Mouse (Mus musculus): ENCODE measurements around the gene Stx16. TPM values are rescaled to one million over a fixed set of nuclear protein-coding genes. Genes with fewer than 3 reads are reported as not detected.

The Stx16 gene
- polyA plus RNA-seq, 2 experiments = 10.9 to 67.7 TPM

- peaks cover 56% of the 10 kb centered on the region for H3K36me3 ChIP-seq (ENCODE audit: control insufficient read depth, insufficient read depth, low read length)
- ATAC-seq (ENCODE audit: low FRiP score, low read depth) = no peak
- WGBS = 94% methylated on average over 3 of the region's 3 CpGs
These were observed 19.0 kb downstream of the Stx16 start for GRCm38 (mm10) chr2:174095086-174095485.

GRCm38 (mm10) chr2:174102399-174102798 lies 26.3 kb downstream of the Stx16 start:
- no peak for TF ChIP-seq POLR2A (IDR thresholded peaks at IDR 0.05; ENCODE audit: borderline replicate concordance, extremely low read depth, insufficient read depth, insufficient read length)
- Histone ChIP-seq H3K4me1 (ENCODE audit: control insufficient read depth, insufficient read depth, low read length) (no peaks in the 10 kb centered on the region), H3K9me3 (ENCODE audit: control insufficient read depth, low read length) (no peaks in the 10 kb centered on the region), H3K36me3 (ENCODE audit: control insufficient read depth, insufficient read depth, low read length) (peaks cover 7% of the 10 kb centered on the region), H3K27me3 (ENCODE audit: control insufficient read depth, insufficient read depth, low read length) (no peaks in the 10 kb centered on the region), H3K9ac (ENCODE audit: low read depth, low read length, severe bottlenecking) (no peak overlapping the region), H3K4me2 (replicated peaks; ENCODE audit: low read depth, low read length, severe bottlenecking) (no peak overlapping the region), H3K27ac (replicated peaks; ENCODE audit: low read depth, low read length) (no peak overlapping the region), H3K4me3 (replicated peaks; ENCODE audit: low read length) (no peak overlapping the region)
- DNase-seq (ENCODE audit: low spot score) = no peak
- ATAC-seq (ENCODE audit: low FRiP score, low read depth) = no peak
- 31% methylated on average over 7 of the region's 7 CpGs for WGBS

More at GRCm38 (mm10) chr2:174095086-174095485, 19.0 kb downstream of the Stx16 start:
- no peak for DNase-seq (ENCODE audit: low spot score)
- TF ChIP-seq POLR2A (IDR thresholded peaks at IDR 0.05; ENCODE audit: borderline replicate concordance, extremely low read depth, insufficient read depth, insufficient read length) = no peak
- H3K4me1 ChIP-seq (ENCODE audit: control insufficient read depth, insufficient read depth, low read length) = no peaks in the 10 kb centered on the region
- no peak overlapping the region for H3K9ac ChIP-seq (ENCODE audit: low read depth, low read length, severe bottlenecking)
- no peaks in the 10 kb centered on the region for H3K9me3 ChIP-seq (ENCODE audit: control insufficient read depth, low read length)
- H3K4me3 ChIP-seq (replicated peaks; ENCODE audit: low read length) = no peak overlapping the region
- no peaks in the 10 kb centered on the region for H3K27me3 ChIP-seq (ENCODE audit: control insufficient read depth, insufficient read depth, low read length)
- no peak overlapping the region for H3K27ac ChIP-seq (replicated peaks; ENCODE audit: low read depth, low read length)
- no peak overlapping the region for H3K4me2 ChIP-seq (replicated peaks; ENCODE audit: low read depth, low read length, severe bottlenecking)

DNA sequence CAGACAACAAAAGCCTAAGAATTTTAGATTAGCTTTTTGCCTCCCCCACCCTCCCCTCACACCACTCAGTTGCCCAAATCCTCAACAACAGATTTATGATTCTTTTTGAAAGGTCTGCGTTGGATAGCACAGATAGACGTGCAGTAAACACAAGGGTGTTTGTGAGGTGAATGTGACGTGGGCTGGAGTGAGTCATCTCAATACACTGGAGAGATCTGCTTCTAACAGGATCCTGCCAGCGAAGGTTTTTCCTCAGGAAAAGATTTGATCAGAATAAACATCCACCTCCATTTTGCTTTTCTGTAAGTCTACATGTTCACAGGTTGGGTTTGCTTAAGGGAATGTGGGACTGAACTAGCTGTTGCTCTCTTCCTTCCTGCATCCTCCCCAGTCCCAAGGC lies 27.4 kb downstream of the Stx16 start:
- 76% methylated on average over 4 of the region's 4 CpGs for WGBS
- no peak for TF ChIP-seq POLR2A (IDR thresholded peaks at IDR 0.05; ENCODE audit: borderline replicate concordance, extremely low read depth, insufficient read depth, insufficient read length)
- no peak overlapping the region for H3K9ac ChIP-seq (ENCODE audit: low read depth, low read length, severe bottlenecking)
- ATAC-seq (ENCODE audit: low FRiP score, low read depth) (no peak), DNase-seq (ENCODE audit: low spot score) (no peak)
- H3K27ac ChIP-seq (replicated peaks; ENCODE audit: low read depth, low read length) = no peak overlapping the region
- H3K4me2 ChIP-seq (replicated peaks; ENCODE audit: low read depth, low read length, severe bottlenecking) = no peak overlapping the region
- peaks cover 4% of the 10 kb centered on the region; the same call in 1 of the 2 replicates for H3K36me3 ChIP-seq (ENCODE audit: control insufficient read depth, insufficient read depth, low read length)
- H3K27me3 ChIP-seq (ENCODE audit: control insufficient read depth, insufficient read depth, low read length) = no peaks in the 10 kb centered on the region
- no peaks in the 10 kb centered on the region for H3K4me1 ChIP-seq (ENCODE audit: control insufficient read depth, insufficient read depth, low read length)
- H3K4me3 ChIP-seq (replicated peaks; ENCODE audit: low read length) = no peak overlapping the region
- no peaks in the 10 kb centered on the region for H3K9me3 ChIP-seq (ENCODE audit: control insufficient read depth, low read length)

- WGBS = 73% methylated on average over 3 of the region's 3 CpGs
- no peak overlapping the region for H3K4me3 ChIP-seq (replicated peaks; ENCODE audit: low read length)
- no peak overlapping the region for H3K4me2 ChIP-seq (replicated peaks; ENCODE audit: low read depth, low read length, severe bottlenecking)
- no peak for TF ChIP-seq POLR2A (IDR thresholded peaks at IDR 0.05; ENCODE audit: borderline replicate concordance, extremely low read depth, insufficient read depth, insufficient read length)
- ATAC-seq (ENCODE audit: low FRiP score, low read depth) (no peak), DNase-seq (ENCODE audit: low spot score) (no peak)
- no peak overlapping the region for H3K27ac ChIP-seq (replicated peaks; ENCODE audit: low read depth, low read length)
- no peaks in the 10 kb centered on the region for H3K9me3 ChIP-seq (ENCODE audit: control insufficient read depth, low read length)
- H3K36me3 ChIP-seq (ENCODE audit: control insufficient read depth, insufficient read depth, low read length) = no peaks in the 10 kb centered on the region
- H3K9ac ChIP-seq (ENCODE audit: low read depth, low read length, severe bottlenecking) = no peak overlapping the region
- peaks cover 17% of the 10 kb centered on the region for H3K4me1 ChIP-seq (ENCODE audit: control insufficient read depth, insufficient read depth, low read length)
- H3K27me3 ChIP-seq (ENCODE audit: control insufficient read depth, insufficient read depth, low read length) = no peaks in the 10 kb centered on the region
These were observed 31.3 kb downstream of the Stx16 start for GRCm38 (mm10) chr2:174107375-174107774.

- WGBS = 5% methylated on average over 14 of the region's 90 CpGs
- H3K36me3 ChIP-seq (ENCODE audit: control insufficient read depth, insufficient read depth, low read length) = peaks cover 21% of the 10 kb centered on the region
- TF ChIP-seq POLR2A (IDR thresholded peaks at IDR 0.05; ENCODE audit: borderline replicate concordance, extremely low read depth, insufficient read depth, insufficient read length) = no peak
- DNase-seq (ENCODE audit: low spot score) = peak; percentile 55
- peak within 1 kb of the TSS; percentile 74 for H3K27ac ChIP-seq (replicated peaks; ENCODE audit: low read depth, low read length)
- peak within 1 kb of the TSS; percentile 94 for H3K9ac ChIP-seq (ENCODE audit: low read depth, low read length, severe bottlenecking)
- H3K4me3 ChIP-seq (replicated peaks; ENCODE audit: low read length) = peak within 1 kb of the TSS; percentile 54
- H3K4me1 ChIP-seq (ENCODE audit: control insufficient read depth, insufficient read depth, low read length) = peaks cover 17% of the 10 kb centered on the region
- peak; percentile 79 for ATAC-seq (ENCODE audit: low FRiP score, low read depth)
- H3K27me3 ChIP-seq (ENCODE audit: control insufficient read depth, insufficient read depth, low read length) = no peaks in the 10 kb centered on the region
- no peaks in the 10 kb centered on the region for H3K9me3 ChIP-seq (ENCODE audit: control insufficient read depth, low read length)
- peak within 1 kb of the TSS; percentile 91 for H3K4me2 ChIP-seq (replicated peaks; ENCODE audit: low read depth, low read length, severe bottlenecking)
These were observed 34.1 kb downstream of the Stx16 start, which contains the start of gene Npepl1 for GRCm38 (mm10) chr2:174109991-174110782. TSS of gene Npepl1 (plus strand) at chr2:174110349.
